Mouse (Mus musculus): ENCODE measurements around the gene Usp12. TPM values are rescaled to one million over a fixed set of nuclear protein-coding genes. Genes with fewer than 3 reads are reported as not detected.

Usp12 gene
- polyA plus RNA-seq, 2 experiments from 2014 or later = 6.3 to 8.8 TPM

DNA sequence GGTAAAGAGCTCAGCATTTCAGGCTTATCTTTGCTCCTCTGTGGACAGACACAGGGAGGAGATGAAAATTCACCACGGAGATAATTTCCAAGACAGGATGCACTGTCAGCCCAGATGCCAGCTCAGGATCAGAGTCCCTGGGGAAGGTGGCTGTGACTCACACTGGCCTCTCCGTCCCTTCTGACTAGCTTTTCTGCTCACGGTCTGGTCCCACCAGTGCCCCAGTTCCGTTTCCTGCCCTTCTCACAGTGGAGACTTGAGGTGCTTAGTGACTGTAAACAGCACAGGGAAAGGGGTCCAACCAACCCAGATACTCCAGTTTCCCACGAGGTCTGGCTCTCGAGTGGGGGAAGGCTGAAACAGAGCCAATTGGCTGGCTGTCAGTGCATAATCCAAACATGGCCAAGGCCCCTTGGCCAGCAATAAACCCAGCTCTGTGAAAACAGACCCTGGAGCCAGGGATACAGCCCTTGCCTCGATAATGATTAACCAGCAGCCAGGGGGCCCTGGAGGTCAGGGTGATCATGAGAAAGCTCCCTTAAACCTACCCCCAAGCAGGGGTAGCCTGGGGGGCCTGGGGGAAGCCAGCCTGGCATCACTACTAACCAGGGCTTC, 102.3 kb downstream of the Usp12 start:
- no peak for ATAC-seq

DNA sequence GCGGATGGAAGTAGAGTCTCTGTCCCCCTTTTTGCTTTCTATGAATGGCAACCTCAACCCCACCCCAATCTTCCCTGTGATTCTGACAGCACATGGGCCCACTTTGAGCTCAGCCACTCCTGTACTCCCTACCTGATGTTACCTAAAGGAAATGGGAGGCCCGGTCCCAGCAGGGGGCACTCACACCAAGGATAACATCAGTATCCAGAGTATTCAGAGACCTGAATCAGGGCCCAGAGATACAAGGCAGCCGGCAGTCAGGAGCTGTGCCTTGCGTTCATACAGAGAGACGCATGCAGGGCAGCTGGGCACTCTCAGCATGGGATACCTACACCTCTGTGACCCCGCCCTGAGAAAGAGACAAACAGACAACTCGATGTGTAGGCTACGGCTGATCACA, 103.1 kb downstream of the Usp12 start:
- ATAC-seq = no peak

DNA sequence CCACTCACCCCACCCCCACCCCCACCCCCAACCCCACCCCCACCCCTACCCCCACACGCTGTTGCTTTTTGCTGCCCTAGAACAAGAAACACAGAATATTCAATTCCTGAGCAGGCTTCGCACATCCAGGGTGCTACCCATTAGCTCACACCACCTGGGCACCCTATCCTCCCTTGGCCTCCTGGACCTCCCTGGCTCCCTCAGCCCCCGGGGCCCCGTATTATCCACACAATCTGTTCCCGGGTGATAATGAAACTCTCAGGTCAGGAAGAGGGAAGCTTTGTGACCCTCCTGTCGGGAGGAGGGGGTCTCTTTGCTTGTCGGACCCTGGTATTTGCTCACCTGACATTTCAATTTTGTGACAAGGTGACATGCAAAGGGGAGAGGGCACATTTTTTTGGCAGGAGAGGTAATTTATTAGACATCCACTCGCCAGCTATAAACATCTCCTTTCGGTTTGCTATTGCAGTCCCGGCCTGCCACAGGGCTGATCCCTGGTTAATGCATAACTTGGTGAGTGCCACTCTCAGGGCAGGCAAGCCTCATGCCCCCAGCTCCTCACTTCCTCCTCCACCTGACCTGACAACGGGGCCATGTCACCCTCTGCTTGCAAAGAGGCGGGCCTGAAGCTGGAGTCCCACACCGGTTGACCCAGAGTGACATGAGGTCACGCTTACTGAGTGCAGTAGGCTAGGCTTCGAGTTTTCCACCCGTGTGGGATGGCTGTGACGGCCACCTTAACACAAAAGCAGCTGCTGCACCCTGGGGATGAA, 107.1 kb downstream of the Usp12 start:
- ATAC-seq = no peak

DNA sequence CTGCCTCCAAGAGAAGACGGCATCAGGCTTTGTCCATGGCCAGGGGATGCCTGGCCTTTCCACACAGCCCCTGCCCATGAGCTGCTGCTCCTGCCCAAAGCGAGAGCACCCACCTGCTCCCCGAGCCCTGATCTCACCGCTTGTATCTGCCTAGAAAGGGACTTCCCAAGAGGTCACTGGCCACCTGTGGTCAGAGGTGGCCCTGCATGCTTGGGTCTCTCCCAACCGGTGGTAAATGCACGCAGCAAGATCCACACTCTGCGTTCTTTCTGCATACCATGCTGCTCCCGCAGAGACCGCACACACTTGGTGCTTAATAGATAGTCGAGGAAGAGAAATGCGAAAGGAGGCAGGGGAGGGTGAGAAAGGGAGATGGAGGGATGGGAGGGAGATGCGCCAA, 107.9 kb downstream of the Usp12 start:
- no peak for ATAC-seq

Other genes starting within 250 kb of the Usp12 start
- not detected for gene Gm3415, start 238.9 kb downstream of the Usp12 start, polyA plus RNA-seq (2017; shearing (Covaris generic))
- not detected for gene Gpr12, start 209.8 kb downstream of the Usp12 start, polyA plus RNA-seq (2017; shearing (Covaris generic))
- 1,000 to 10,000 TPM in 1 of 2 experiments, 100 to 1,000 TPM in 1; 776 to 1,168 TPM for gene Rpl21, start 37.9 kb upstream of the Usp12 start, polyA plus RNA-seq (2017; shearing (Covaris generic))
- gene Rasl11a, start 50.1 kb upstream of the Usp12 start, polyA plus RNA-seq (2017; shearing (Covaris generic)) = 1 to 10 TPM; 3.1 to 3.2 TPM
- gene Gtf3a, start 153.7 kb upstream of the Usp12 start, polyA plus RNA-seq (2017; shearing (Covaris generic)) = 10 to 100 TPM; 26.2 to 30.5 TPM
- gene Mtif3, start 168.8 kb upstream of the Usp12 start, polyA plus RNA-seq (2017; shearing (Covaris generic)) = 10 to 100 TPM; 49.1 to 52.4 TPM